Mouse (Mus musculus) cerebellum, adult 9-11 months (tissue): ENCODE measurements at regions not wholly inside any gene's neighbourhood (a gene's known extent, or its start where the extent isn't known, plus 50 kb on each side); places are given as distances from the start of the nearest gene placed in this dataset.

Experiments
- DNase-seq: peaks from one replicate; pipeline ENCODE4 v3.0.0; 2022

- DNase-seq, result no peak
These were observed 58.6 kb upstream of the Gm10295 start for GRCm38 (mm10) chr7:71409903-71410302.

DNA sequence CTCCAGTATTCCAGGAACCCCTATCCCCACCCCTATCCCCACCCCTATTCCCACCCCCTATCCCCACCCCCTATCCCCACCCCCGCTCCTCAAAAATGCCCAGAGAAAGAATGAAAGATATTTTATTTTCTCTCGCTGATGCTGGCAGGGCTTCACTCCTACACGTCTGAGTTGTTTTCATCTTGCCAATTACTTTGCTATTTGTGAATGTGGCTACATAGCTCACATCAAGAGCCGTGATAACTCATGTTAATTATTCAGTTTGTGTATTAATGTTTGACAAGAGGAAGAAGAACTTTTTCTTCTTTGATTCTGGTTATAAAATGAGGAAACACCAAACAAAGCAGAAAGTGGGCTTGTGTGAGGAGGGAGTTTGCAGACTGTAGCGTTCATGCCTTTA, 57.8 kb upstream of the Gm10295 start:
- no peak for DNase-seq

DNA sequence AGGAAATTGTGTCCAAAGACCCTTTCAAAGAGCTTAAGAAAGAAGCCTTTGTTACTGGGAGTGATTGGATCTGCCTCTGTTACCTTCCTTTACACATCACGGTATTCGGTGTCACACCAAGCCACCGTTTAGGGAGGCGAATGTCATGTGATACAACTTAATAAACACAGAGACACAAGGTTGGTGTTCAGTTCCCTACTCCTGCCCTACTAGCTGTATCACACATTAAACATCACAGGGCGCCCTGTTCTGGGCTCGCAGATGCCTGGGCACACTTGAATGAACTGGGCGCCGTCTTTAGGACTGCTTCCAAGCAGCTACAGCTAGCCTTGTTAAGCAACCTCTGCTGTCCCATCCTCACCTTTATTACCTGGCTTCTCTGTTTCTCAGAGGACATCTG, 55.0 kb upstream of the Gm10295 start:
- no peak for DNase-seq
